Comparison of ENCODE assay signal across 9 mouse cellular contexts in genomic region chr6:145830117-145830516, GRCm38 (mm10). TPM values are rescaled to one million over a fixed set of nuclear protein-coding genes. Genes with fewer than 3 reads are reported as not detected.
DNase-seq lines count a peak whose midpoint lies in the region; ATAC-seq and TF ChIP-seq lines count a peak whose summit lies in the region.
"Had no signal": no experiment of that assay in that cellular context is flagged by ENCODE, and none has a peak within 500 bp of the region (broad histone marks: within the 10 kb centered on the region; RNA-seq: fewer than 3 reads in every experiment).

No protein-coding gene starts in this region.

- H3K9me3 ChIP-seq in limb, embryonic 14.5 days (ENCODE audit: control insufficient read depth, low read length) = no peaks in the 10 kb centered on the region
- no peaks in the 10 kb centered on the region for H3K9me3 ChIP-seq in neural tube, embryonic 11.5 days (ENCODE audit: control insufficient read depth, low read length)

- TF ChIP-seq EP300 in heart, adult 2 months (IDR thresholded peaks at IDR 0.05; ENCODE audit: insufficient read depth, low read depth, low read length) = peak; percentile 66; the same call in 1 of the 2 replicates

- TF ChIP-seq CTCF in heart, adult 2 months (IDR thresholded peaks at IDR 0.05) = no peak; the same call in 1 of the 2 replicates
- peak; percentile 82; the same call in 1 of the 2 replicates for TF ChIP-seq CTCF in testis, adult 2 months (IDR thresholded peaks at IDR 0.05; ENCODE audit: control insufficient read depth, insufficient read depth, insufficient replicate concordance, low read depth, low read length)

- no peak for TF ChIP-seq POLR2A in heart, adult 2 months (IDR thresholded peaks at IDR 0.05; ENCODE audit: insufficient read depth, low read depth, low read length)
- TF ChIP-seq POLR2A in limb, embryonic 14.5 days (IDR thresholded peaks at IDR 0.05; ENCODE audit: borderline replicate concordance, extremely low read depth, insufficient read depth, insufficient read length) = no peak
- TF ChIP-seq POLR2A in testis, adult 2 months (IDR thresholded peaks at IDR 0.05; ENCODE audit: control insufficient read depth, low read depth, low read length) = no peak

- ATAC-seq in limb, embryonic 14.5 days (ENCODE audit: low FRiP score, low read depth) = peak; percentile 72; the same call in 1 of the 2 replicates
- no peak for ATAC-seq in neural tube, embryonic 11.5 days (ENCODE audit: insufficient read depth, low FRiP score, low TSS enrichment)

- no peaks in the 10 kb centered on the region for H3K79me2 ChIP-seq in heart, adult 2 months (replicated peaks; ENCODE audit: control insufficient read depth, insufficient read depth, low read length)

- no peak overlapping the region for H3K4me3 ChIP-seq in heart, adult 2 months
- H3K4me3 ChIP-seq in limb, embryonic 14.5 days (replicated peaks; ENCODE audit: low read length) = no peak overlapping the region
- H3K4me3 ChIP-seq in neural tube, embryonic 11.5 days (ENCODE audit: low read depth, low read length) = no peak overlapping the region
- no peak overlapping the region for H3K4me3 ChIP-seq in testis, adult 2 months (ENCODE audit: control insufficient read depth, low read depth, low read length)
- H3K4me3 ChIP-seq: embryonic facial prominence, embryonic 12.5 days had no signal

- 16% methylated on average over 8 of the region's 8 CpGs for WGBS in heart, adult 2 months
- WGBS in limb, embryonic 14.5 days = 21% methylated on average over 8 of the region's 8 CpGs
- 19% methylated on average over 8 of the region's 8 CpGs for WGBS in neural tube, embryonic 11.5 days

- no peak overlapping the region for H3K4me2 ChIP-seq in limb, embryonic 14.5 days (replicated peaks; ENCODE audit: low read depth, low read length, severe bottlenecking)
- H3K4me2 ChIP-seq in neural tube, embryonic 11.5 days (ENCODE audit: low read depth) = no peak overlapping the region
- H3K4me2 ChIP-seq: embryonic facial prominence, embryonic 12.5 days had no signal

- no peaks in the 10 kb centered on the region for H3K27me3 ChIP-seq in heart, adult 2 months (ENCODE audit: control insufficient read depth, insufficient read depth, low read length)
- no peaks in the 10 kb centered on the region for H3K27me3 ChIP-seq in limb, embryonic 14.5 days (ENCODE audit: control insufficient read depth, insufficient read depth, low read length)
- no peaks in the 10 kb centered on the region for H3K27me3 ChIP-seq in neural tube, embryonic 11.5 days (ENCODE audit: control insufficient read depth, insufficient read depth, low read length)
- H3K27me3 ChIP-seq in testis, adult 2 months (ENCODE audit: control insufficient read depth, insufficient read depth, low read length) = no peaks in the 10 kb centered on the region
- H3K27me3 ChIP-seq: embryonic facial prominence, embryonic 12.5 days had no signal

- no peak overlapping the region for H3K27ac ChIP-seq in heart, adult 2 months
- H3K27ac ChIP-seq in limb, embryonic 14.5 days (replicated peaks; ENCODE audit: low read depth, low read length) = no peak overlapping the region
- H3K27ac ChIP-seq in neural tube, embryonic 11.5 days (ENCODE audit: low read depth, low read length) = no peak overlapping the region
- no peak overlapping the region for H3K27ac ChIP-seq in testis, adult 2 months (ENCODE audit: control insufficient read depth, insufficient read depth, low read depth, low read length)
- H3K27ac ChIP-seq: embryonic facial prominence, embryonic 12.5 days had no signal

- intact Hi-C loops in heart, adult 2 months (cut with DNase I) = loop anchor here (1.0 to 5.0 kb wide), 3 partner anchors 327 to 507 kb away; no protein-coding TSS in a partner anchor

- H3K4me1 ChIP-seq in heart, adult 2 months (ENCODE audit: control insufficient read depth, insufficient read depth, low read length) = no peaks in the 10 kb centered on the region
- H3K4me1 ChIP-seq in limb, embryonic 14.5 days (ENCODE audit: control insufficient read depth, insufficient read depth, low read length) = no peaks in the 10 kb centered on the region
- H3K4me1 ChIP-seq in neural tube, embryonic 11.5 days (ENCODE audit: control insufficient read depth, insufficient read depth, low read length) = no peaks in the 10 kb centered on the region
- H3K4me1 ChIP-seq in testis, adult 2 months (ENCODE audit: control insufficient read depth, insufficient read depth, low read length) = no peaks in the 10 kb centered on the region
- H3K4me1 ChIP-seq: embryonic facial prominence, embryonic 12.5 days had no signal

- no peak overlapping the region for H3K9ac ChIP-seq in heart, adult 2 months (ENCODE audit: low read depth, low read length)
- no peak overlapping the region for H3K9ac ChIP-seq in limb, embryonic 14.5 days (ENCODE audit: low read depth, low read length, severe bottlenecking)
- H3K9ac ChIP-seq in neural tube, embryonic 11.5 days (ENCODE audit: low read length) = no peak overlapping the region
- H3K9ac ChIP-seq: embryonic facial prominence, embryonic 12.5 days had no signal

- DNase-seq in A20 (ENCODE audit: low read depth, low spot score) = peak; percentile 86
- DNase-seq in adrenal gland, adult 2 months = peak; percentile 75
- DNase-seq in embryo, embryonic 11.5 days (ENCODE audit: low read depth, low spot score) = peak; percentile 51
- peak; percentile 69 to 72 for DNase-seq in heart, adult 2 months
- DNase-seq in kidney, adult 8-10 months = peak; percentile 59
- peak; percentile 89 for DNase-seq in limb, embryonic 14.5 days (ENCODE audit: low spot score)
- DNase-seq in neural tube, embryonic 11.5 days (ENCODE audit: low spot score) = peak; percentile 73

- H3K36me3 ChIP-seq in heart, adult 2 months (ENCODE audit: control insufficient read depth, insufficient read depth, low read length) = no peaks in the 10 kb centered on the region
- no peaks in the 10 kb centered on the region for H3K36me3 ChIP-seq in limb, embryonic 14.5 days (ENCODE audit: control insufficient read depth, insufficient read depth, low read length)
- H3K36me3 ChIP-seq in neural tube, embryonic 11.5 days (ENCODE audit: control insufficient read depth, insufficient read depth, low read length) = no peaks in the 10 kb centered on the region
- no peaks in the 10 kb centered on the region for H3K36me3 ChIP-seq in testis, adult 2 months (ENCODE audit: control insufficient read depth, insufficient read depth, low read length)
- H3K36me3 ChIP-seq: embryonic facial prominence, embryonic 12.5 days had no signal

RNA-seq across cellular contexts. Expression of gene Bhlhe41, which starts 35.2 kb away (rescaled TPM):
- total RNA-seq in adrenal gland, adult 2 months (2021) = 10 to 100 TPM in 1 of 2 experiments, 1 to 10 TPM in 1; 8.4 to 28.2 TPM
- polyA plus RNA-seq in adrenal gland, adult 2 months (2012; rRNA removed) = 21.5 and 26.5 TPM in 2 replicates
- 10 to 100 TPM; 10.4 to 32.3 TPM for total RNA-seq in heart, adult 2 months (2021)
- 4.7 and 4.9 TPM in 2 replicates for polyA plus RNA-seq in heart, adult 2 months (2012; rRNA removed)
- polyA plus RNA-seq in limb, embryonic 14.5 days (2012; rRNA removed) = 2.0 and 2.5 TPM in 2 replicates
- 2.8 and 3.3 TPM in 2 replicates for polyA plus RNA-seq in limb, embryonic 14.5 days (2014; fragmentation: Nextera tagmentation; extraction: Ambion mirVana)
- polyA plus RNA-seq in neural tube, embryonic 11.5 days (2014; fragmentation: Nextera tagmentation; extraction: Ambion mirVana) = 1.0 and 1.2 TPM in 2 replicates
- polyA plus RNA-seq in testis, adult 2 months (2012; rRNA removed) = 0.40 and 0.83 TPM in 2 replicates
